Mouse (Mus musculus) lung, embryonic 16.5 days (tissue): ENCODE data around the gene 4931417E11Rik. TPM values are rescaled to one million over a fixed set of nuclear protein-coding genes. Genes with fewer than 3 reads are reported as not detected.

Experiments used
- ATAC-seq: fragments of 200-750 bp; cut with Nextera tagmentation; 2 replicates; pipeline ENCODE4 v1.8.0; 2017; ENCODE audit warnings: low read depth, mild to moderate bottlenecking, moderate library complexity
- H3K27ac ChIP-seq: fragments of 300-500 bp; sonication (generic); 2 replicates; pipeline ENCODE4 v1.5.1; 2014; ENCODE audit warnings: mild to moderate bottlenecking, control low read depth, low read length
- H3K27me3 ChIP-seq: fragments of 300-500 bp; sonication (generic); 2 replicates; pipeline ENCODE4 v1.6.1; 2014; ENCODE audit warnings: low read depth, low read length, mixed read lengths; ENCODE audit not compliant: control insufficient read depth, insufficient read depth
- H3K36me3 ChIP-seq: fragments of 300-500 bp; sonication (generic); 2 replicates; pipeline ENCODE4 v1.6.1; 2014; ENCODE audit warnings: low read length; ENCODE audit not compliant: control insufficient read depth, insufficient read depth
- H3K4me1 ChIP-seq: fragments of 300-500 bp; sonication (generic); replicated peaks from 2 replicates; pipeline ENCODE4 v1.6.1; 2014; ENCODE audit warnings: low read length, mixed read lengths; ENCODE audit not compliant: control insufficient read depth, insufficient read depth
- H3K4me2 ChIP-seq: fragments of 300-500 bp; sonication (generic); 2 replicates; pipeline ENCODE4 v1.6.1; 2014; ENCODE audit warnings: low read depth, low read length, control low read depth
- H3K4me3 ChIP-seq: fragments of 300-500 bp; sonication (generic); 2 replicates; pipeline ENCODE4 v1.5.1; 2014; ENCODE audit warnings: mild to moderate bottlenecking, low read length, control low read depth
- H3K9ac ChIP-seq: fragments of 300-500 bp; sonication (generic); 2 replicates; pipeline ENCODE4 v1.6.1; 2014; ENCODE audit warnings: low read length, control low read depth
- H3K9me3 ChIP-seq: fragments of 300-500 bp; sonication (generic); 2 replicates; pipeline ENCODE4 v1.6.1; 2016; ENCODE audit warnings: low read length; ENCODE audit not compliant: control insufficient read depth
- WGBS: fragments of 180-500 bp; shearing (Covaris S2); extraction: QIAGEN DNeasy Blood & Tissue Kit; methylation state at CpG from one replicate; pipeline ENCODE4 v1.1.7; 2014; 5-methylcytosine and 5-hydroxymethylcytosine counted together
- polyA plus RNA-seq: library from polyadenylated mRNA; unstranded; fragments of >200 nt; fragmentation: Nextera tagmentation; extraction: Ambion mirVana; gene quantifications from 2 replicates; pipeline ENCODE4 v1.2.1, GENCODE M21; 2015

Gene 4931417E11Rik
- not detected in 2 replicates for polyA plus RNA-seq

- no peaks in the 10 kb centered on the region for H3K9me3 ChIP-seq
- no peak within 1 kb of the TSS for H3K4me3 ChIP-seq
- 85% methylated on average over 8 of the region's 8 CpGs for WGBS
- no peaks in the 10 kb centered on the region for H3K36me3 ChIP-seq
- H3K27me3 ChIP-seq = no peaks in the 10 kb centered on the region
- ATAC-seq = no peak
- H3K4me1 ChIP-seq = no peaks in the 10 kb centered on the region
- no peak within 1 kb of the TSS for H3K27ac ChIP-seq
- H3K4me2 ChIP-seq = no peak within 1 kb of the TSS
- H3K9ac ChIP-seq = no peak within 1 kb of the TSS
Measured at GRCm38 (mm10) chr6:73469567-73469966, at the start of gene 4931417E11Rik. TSS of gene 4931417E11Rik (minus strand) at chr6:73469667.

GRCm38 (mm10) chr6:73517818-73518396 lies 48.4 kb upstream of the 4931417E11Rik start:
- H3K27me3 ChIP-seq = no peaks in the 10 kb centered on the region
- no peak for ATAC-seq

GRCm38 (mm10) chr6:73512907-73513306 lies 43.4 kb upstream of the 4931417E11Rik start:
- ATAC-seq = no peak
- H3K9me3 ChIP-seq = no peaks in the 10 kb centered on the region
- no peak overlapping the region for H3K9ac ChIP-seq
- H3K27ac ChIP-seq = no peak overlapping the region
- WGBS = 15% methylated on average over 1 of the region's 1 CpGs
- H3K4me3 ChIP-seq = no peak overlapping the region
- H3K4me1 ChIP-seq = no peaks in the 10 kb centered on the region
- H3K27me3 ChIP-seq = no peaks in the 10 kb centered on the region
- no peaks in the 10 kb centered on the region for H3K36me3 ChIP-seq
- H3K4me2 ChIP-seq = no peak overlapping the region

More at GRCm38 (mm10) chr6:73517818-73518396, 48.4 kb upstream of the 4931417E11Rik start:
- Histone ChIP-seq H3K9me3 (no peaks in the 10 kb centered on the region), H3K4me1 (no peaks in the 10 kb centered on the region), H3K27ac (no peak overlapping the region), H3K36me3 (no peaks in the 10 kb centered on the region), H3K9ac (no peak overlapping the region), H3K4me2 (no peak overlapping the region), H3K4me3 (no peak overlapping the region)
- WGBS = 21% methylated on average over 14 of the region's 14 CpGs

GRCm38 (mm10) chr6:73499631-73500030 lies 30.2 kb upstream of the 4931417E11Rik start:
- WGBS = 88% methylated on average over 7 of the region's 7 CpGs
- no peaks in the 10 kb centered on the region for H3K27me3 ChIP-seq
- ATAC-seq = no peak
- H3K9ac ChIP-seq = no peak overlapping the region
- no peak overlapping the region for H3K4me2 ChIP-seq
- no peaks in the 10 kb centered on the region for H3K9me3 ChIP-seq
- no peaks in the 10 kb centered on the region for H3K4me1 ChIP-seq
- no peak overlapping the region for H3K27ac ChIP-seq
- H3K4me3 ChIP-seq = no peak overlapping the region
- no peaks in the 10 kb centered on the region for H3K36me3 ChIP-seq

- no peak overlapping the region for H3K27ac ChIP-seq
- ATAC-seq = no peak
Measured at GRCm38 (mm10) chr6:73497321-73497720, 27.9 kb upstream of the 4931417E11Rik start.

GRCm38 (mm10) chr6:73490524-73490923 lies 21.1 kb upstream of the 4931417E11Rik start:
- Histone ChIP-seq H3K9ac (no peak overlapping the region), H3K9me3 (no peaks in the 10 kb centered on the region), H3K27ac (no peak overlapping the region), H3K36me3 (no peaks in the 10 kb centered on the region), H3K4me3 (no peak overlapping the region), H3K27me3 (no peaks in the 10 kb centered on the region), H3K4me1 (no peaks in the 10 kb centered on the region), H3K4me2 (no peak overlapping the region)
- no peak for ATAC-seq
- 83% methylated on average over 1 of the region's 1 CpGs for WGBS

More at GRCm38 (mm10) chr6:73497321-73497720, 27.9 kb upstream of the 4931417E11Rik start:
- Histone ChIP-seq H3K9ac (no peak overlapping the region), H3K9me3 (no peaks in the 10 kb centered on the region), H3K4me1 (no peaks in the 10 kb centered on the region), H3K27me3 (no peaks in the 10 kb centered on the region), H3K4me2 (no peak overlapping the region), H3K36me3 (no peaks in the 10 kb centered on the region), H3K4me3 (no peak overlapping the region)
- 34% methylated on average over 2 of the region's 2 CpGs for WGBS

GRCm38 (mm10) chr6:73485616-73486015 lies 16.1 kb upstream of the 4931417E11Rik start:
- no peak for ATAC-seq
- no peak overlapping the region for H3K4me3 ChIP-seq
- H3K9me3 ChIP-seq = no peaks in the 10 kb centered on the region
- H3K9ac ChIP-seq = no peak overlapping the region
- no peak overlapping the region for H3K4me2 ChIP-seq
- H3K4me1 ChIP-seq = no peaks in the 10 kb centered on the region
- H3K27me3 ChIP-seq = no peaks in the 10 kb centered on the region
- WGBS = 80% methylated on average over 3 of the region's 3 CpGs
- H3K36me3 ChIP-seq = no peaks in the 10 kb centered on the region
- no peak overlapping the region for H3K27ac ChIP-seq

- Histone ChIP-seq H3K4me3 (no peak overlapping the region), H3K36me3 (no peaks in the 10 kb centered on the region), H3K9ac (no peak overlapping the region), H3K27ac (no peak overlapping the region), H3K9me3 (no peaks in the 10 kb centered on the region), H3K4me1 (no peaks in the 10 kb centered on the region), H3K27me3 (no peaks in the 10 kb centered on the region), H3K4me2 (no peak overlapping the region)
- WGBS = 30% methylated on average over 3 of the region's 3 CpGs
- ATAC-seq = no peak
Measured at GRCm38 (mm10) chr6:73466084-73466483, 3.4 kb downstream of the 4931417E11Rik start.

GRCm38 (mm10) chr6:73462543-73462942 lies 6.9 kb downstream of the 4931417E11Rik start:
- Histone ChIP-seq H3K4me2 (no peak overlapping the region), H3K4me3 (no peak overlapping the region), H3K9me3 (no peaks in the 10 kb centered on the region), H3K9ac (no peak overlapping the region), H3K4me1 (no peaks in the 10 kb centered on the region), H3K27me3 (no peaks in the 10 kb centered on the region), H3K27ac (no peak overlapping the region), H3K36me3 (no peaks in the 10 kb centered on the region)
- no peak for ATAC-seq
- WGBS = 57% methylated on average over 5 of the region's 5 CpGs
